Mouse (Mus musculus) liver, postnatal 0 days (tissue): ENCODE results near the gene Mcm10.

ENCODE experiments used
- CTCF ChIP-seq: sonication (generic); IDR thresholded peaks from 2 replicates; pipeline ENCODE4 v1.5.1; 2016; ENCODE audit warnings: antibody characterized with exemption, low read depth
- EP300 ChIP-seq: IDR thresholded peaks from 2 replicates; pipeline ENCODE4 v1.6.1; 2016; ENCODE audit warnings: antibody characterized with exemption, low read depth, mild to moderate bottlenecking

- peak; percentile 86 for TF ChIP-seq EP300
- no peak for TF ChIP-seq CTCF
Observed at GRCm38 (mm10) chr2:5040281-5041161, 27.9 kb upstream of the Mcm10 start.
